27 mouse cellular contexts compared by ENCODE assay signal in genomic region chr14:11935281-11935680, GRCm38 (mm10).
A peak's percentile ranks its signal among the peaks of the same experiment; 100 is the strongest.
DNase-seq lines count a peak whose midpoint lies in the region; ATAC-seq and TF ChIP-seq lines count a peak whose summit lies in the region.
"Had no signal": no experiment of that assay in that cellular context is flagged by ENCODE, and none has a peak within 500 bp of the region (broad histone marks: within the 10 kb centered on the region; RNA-seq: fewer than 3 reads in every experiment).

No protein-coding gene starts in this region.

- H3K9ac ChIP-seq in forebrain, embryonic 14.5 days (ENCODE audit: low read length): no peak overlapping the region
- H3K9ac ChIP-seq in forebrain, embryonic 12.5 days: no peak overlapping the region
- no peak overlapping the region for H3K9ac ChIP-seq in kidney, postnatal 0 days (ENCODE audit: low read depth, low read length)
- H3K9ac ChIP-seq: heart, embryonic 15.5 days; hindbrain, embryonic 15.5 days; neural tube, embryonic 12.5 days had no signal

- H3K36me3 ChIP-seq in forebrain, embryonic 14.5 days (ENCODE audit: control insufficient read depth, insufficient read depth, low read length): no peaks in the 10 kb centered on the region
- no peaks in the 10 kb centered on the region for H3K36me3 ChIP-seq in forebrain, embryonic 12.5 days (replicated peaks)
- no peaks in the 10 kb centered on the region for H3K36me3 ChIP-seq in kidney, postnatal 0 days (ENCODE audit: insufficient read depth, low read length)
- H3K36me3 ChIP-seq in E14TG2a.4 (ENCODE audit: insufficient read depth, low read length): no peaks in the 10 kb centered on the region
- H3K36me3 ChIP-seq: heart, embryonic 15.5 days; hindbrain, embryonic 15.5 days; neural tube, embryonic 12.5 days had no signal

- H3K9me3 ChIP-seq in forebrain, embryonic 14.5 days (replicated peaks; ENCODE audit: control insufficient read depth, low read length): no peaks in the 10 kb centered on the region
- no peaks in the 10 kb centered on the region for H3K9me3 ChIP-seq in forebrain, embryonic 12.5 days
- H3K9me3 ChIP-seq in kidney, postnatal 0 days (replicated peaks; ENCODE audit: low read length): no peaks in the 10 kb centered on the region
- no peaks in the 10 kb centered on the region for H3K9me3 ChIP-seq in E14TG2a.4 (ENCODE audit: low read length)
- H3K9me3 ChIP-seq: heart, embryonic 15.5 days; hindbrain, embryonic 15.5 days; neural tube, embryonic 12.5 days had no signal

- no peak overlapping the region for H3K4me2 ChIP-seq in forebrain, embryonic 14.5 days (ENCODE audit: low read length)
- H3K4me2 ChIP-seq in forebrain, embryonic 12.5 days: no peak overlapping the region
- H3K4me2 ChIP-seq in kidney, postnatal 0 days (ENCODE audit: low read length): no peak overlapping the region
- H3K4me2 ChIP-seq: heart, embryonic 15.5 days; hindbrain, embryonic 15.5 days; liver, embryonic 11.5 days; midbrain, embryonic 11.5 days; neural tube, embryonic 12.5 days had no signal

- TF ChIP-seq CTCF in kidney, postnatal 0 days (IDR thresholded peaks at IDR 0.05; ENCODE audit: low read depth): peak; percentile 43; the same call in 1 of the 2 replicates
- TF ChIP-seq CTCF in E14TG2a.4 (conservative IDR thresholded peaks at IDR 0.05; ENCODE audit: low read length): peak; percentile 93

- H3K4me1 ChIP-seq in forebrain, embryonic 14.5 days (ENCODE audit: control insufficient read depth, insufficient read depth, low read length): no peaks in the 10 kb centered on the region
- H3K4me1 ChIP-seq in forebrain, embryonic 12.5 days: no peaks in the 10 kb centered on the region; the same call in 1 of the 2 replicates
- peaks cover 3% of the 10 kb centered on the region; the same call in 1 of the 2 replicates for H3K4me1 ChIP-seq in kidney, postnatal 0 days (replicated peaks; ENCODE audit: insufficient read depth, low read length)
- H3K4me1 ChIP-seq in E14TG2a.4 (replicated peaks; ENCODE audit: low read depth, low read length): peaks cover 32% of the 10 kb centered on the region
- H3K4me1 ChIP-seq: hindbrain, embryonic 15.5 days; neural tube, embryonic 12.5 days had no signal

- no peak overlapping the region for H3K4me3 ChIP-seq in forebrain, embryonic 14.5 days (ENCODE audit: low read depth, low read length)
- no peak overlapping the region for H3K4me3 ChIP-seq in forebrain, embryonic 12.5 days (replicated peaks)
- no peak overlapping the region for H3K4me3 ChIP-seq in kidney, postnatal 0 days (replicated peaks; ENCODE audit: low read depth, low read length)
- no peak overlapping the region for H3K4me3 ChIP-seq in E14TG2a.4 (replicated peaks; ENCODE audit: low read length)
- H3K4me3 ChIP-seq: heart, embryonic 15.5 days; hindbrain, embryonic 15.5 days; neural tube, embryonic 12.5 days had no signal

- 22% methylated on average over 1 of the region's 1 CpGs for WGBS in forebrain, embryonic 14.5 days
- WGBS in forebrain, embryonic 12.5 days: 32% methylated on average over 1 of the region's 1 CpGs
- 38% methylated on average over 1 of the region's 1 CpGs for WGBS in kidney, postnatal 0 days

- no peaks in the 10 kb centered on the region for H3K27me3 ChIP-seq in forebrain, embryonic 14.5 days (replicated peaks; ENCODE audit: control insufficient read depth, insufficient read depth, low read length)
- no peaks in the 10 kb centered on the region for H3K27me3 ChIP-seq in forebrain, embryonic 12.5 days
- no peaks in the 10 kb centered on the region for H3K27me3 ChIP-seq in kidney, postnatal 0 days (ENCODE audit: insufficient read depth, low read length)
- no peaks in the 10 kb centered on the region for H3K27me3 ChIP-seq in E14TG2a.4 (ENCODE audit: insufficient read depth, low read length)
- H3K27me3 ChIP-seq: heart, embryonic 15.5 days; hindbrain, embryonic 15.5 days; neural tube, embryonic 12.5 days had no signal

- ATAC-seq in forebrain, embryonic 14.5 days: no peak
- no peak for ATAC-seq in forebrain, embryonic 12.5 days (ENCODE audit: low FRiP score)
- ATAC-seq in kidney, postnatal 0 days (replicated peaks; ENCODE audit: low FRiP score, low read depth): no peak
- no peak for ATAC-seq in cerebellum, adult (ENCODE audit: insufficient number of reproducible peaks, low FRiP score, low TSS enrichment)
- ATAC-seq in inflammation-experienced regulatory T-cells, adult 6 months: no peak

- DNase-seq in forebrain, embryonic 14.5 days (ENCODE audit: low spot score): peak; percentile 27
- peak; percentile 31 for DNase-seq in kidney, postnatal 0 days (ENCODE audit: low spot score)
- no peak for DNase-seq in kidney, adult 8-10 months
- DNase-seq in ZHBTc4 (ENCODE audit: low read depth, low spot score): peak; percentile 60
- DNase-seq: adrenal gland, postnatal 10 days; cerebellum, adult 11 months; cerebellum, postnatal 14 days; gastrocnemius, postnatal 10 days; heart, adult 18-20 months; heart, postnatal 4 days; kidney, adult 2 months; kidney, postnatal 25 days; lung, adult 2 months; right cerebral cortex, postnatal 14 days; spleen, adult 18-20 months; thymus, adult 18-20 months; thymus, postnatal 4 days had no signal

- no peak overlapping the region for H3K27ac ChIP-seq in forebrain, embryonic 14.5 days (ENCODE audit: low read depth, low read length)
- no peak overlapping the region for H3K27ac ChIP-seq in forebrain, embryonic 12.5 days
- H3K27ac ChIP-seq in kidney, postnatal 0 days: no peak overlapping the region
- H3K27ac ChIP-seq: heart, embryonic 15.5 days; hindbrain, embryonic 15.5 days; macrophage; neural tube, embryonic 12.5 days had no signal

Comparison
In these comparisons a context has a peak if more than half of its experiments do, and no peak if none do; other contexts are left out.
1. DNase-seq: peak in forebrain, embryonic 14.5 days (single experiment), kidney, postnatal 0 days (single experiment) and ZHBTc4 (single experiment); none in kidney, adult 8-10 months (0 of 2).